Mouse (Mus musculus) midbrain, embryonic 12.5 days (tissue): ENCODE measurements around the gene Gm2a. TPM values are rescaled to one million over a fixed set of nuclear protein-coding genes. Genes with fewer than 3 reads are reported as not detected.

Experiments
- ATAC-seq: fragments of 200-750 bp; cut with Nextera tagmentation; 2 replicates; pipeline ENCODE4 v1.8.0; 2017; ENCODE audit warnings: low read depth, moderate TSS enrichment, moderate library complexity; ENCODE audit not compliant: low FRiP score
- H3K27ac ChIP-seq: fragments of 300-500 bp; sonication (generic); replicated peaks from 2 replicates; pipeline ENCODE4 v1.5.1; 2016; ENCODE audit warnings: mild to moderate bottlenecking
- H3K27me3 ChIP-seq: fragments of 300-500 bp; sonication (generic); 2 replicates; pipeline ENCODE4 v1.6.1; 2016; ENCODE audit warnings: mild to moderate bottlenecking
- H3K36me3 ChIP-seq: fragments of 300-500 bp; sonication (generic); 2 replicates; pipeline ENCODE4 v1.6.1; 2016
- H3K4me1 ChIP-seq: fragments of 300-500 bp; sonication (generic); 2 replicates; pipeline ENCODE4 v1.6.1; 2016
- H3K4me2 ChIP-seq: fragments of 300-500 bp; sonication (generic); replicated peaks from 2 replicates; pipeline ENCODE4 v1.6.1; 2016; ENCODE audit warnings: mild to moderate bottlenecking, moderate library complexity
- H3K4me3 ChIP-seq: fragments of 300-500 bp; sonication (generic); 2 replicates; pipeline ENCODE4 v1.5.1; 2016; ENCODE audit warnings: mild to moderate bottlenecking
- H3K9ac ChIP-seq: fragments of 300-500 bp; sonication (generic); replicated peaks from 2 replicates; pipeline ENCODE4 v1.6.1; 2016; ENCODE audit warnings: mild to moderate bottlenecking, moderate library complexity
- H3K9me3 ChIP-seq: fragments of 300-500 bp; sonication (generic); 2 replicates; pipeline ENCODE4 v1.6.1; 2016; ENCODE audit warnings: mild to moderate bottlenecking
- WGBS: fragments of 180-500 bp; shearing (Covaris S2); methylation state at CpG from one replicate; pipeline ENCODE4 v1.1.7; 2016; 5-methylcytosine and 5-hydroxymethylcytosine counted together
- polyA plus RNA-seq: library from polyadenylated mRNA; unstranded; fragments of >200 nt; fragmentation: Nextera tagmentation; extraction: Ambion mirVana; gene quantifications from 2 replicates; pipeline ENCODE4 v1.2.1, GENCODE M21; 2016

Gene Gm2a
- polyA plus RNA-seq, 1 experiment from 2014 or later = 14.0 TPM

DNA sequence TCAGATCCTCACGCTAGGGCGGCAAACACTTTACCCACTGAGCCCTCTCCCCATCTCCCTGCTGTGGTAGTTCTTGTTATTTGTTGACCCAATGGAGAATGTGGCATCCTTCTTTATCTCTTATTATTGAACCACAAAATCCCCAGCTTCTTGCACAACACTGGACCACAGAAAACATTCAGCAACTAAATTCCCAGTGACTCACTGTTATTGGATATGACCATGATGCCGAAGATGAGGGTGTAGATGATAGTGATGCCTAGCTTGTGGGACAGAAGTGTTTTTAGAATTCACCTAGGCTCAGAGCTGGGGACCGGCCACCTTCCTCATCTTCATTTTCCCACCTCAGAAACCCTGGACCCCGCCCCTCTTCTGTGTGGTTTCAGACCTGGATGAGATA, 37.0 kb downstream of the Gm2a start:
- Histone ChIP-seq H3K4me3 (no peak overlapping the region), H3K9me3 (no peaks in the 10 kb centered on the region), H3K4me2 (no peak overlapping the region), H3K36me3 (no peaks in the 10 kb centered on the region), H3K27me3 (no peaks in the 10 kb centered on the region), H3K9ac (no peak overlapping the region), H3K27ac (no peak overlapping the region), H3K4me1 (no peaks in the 10 kb centered on the region)
- no peak for ATAC-seq
- WGBS = 90% methylated on average over 5 of the region's 5 CpGs

DNA sequence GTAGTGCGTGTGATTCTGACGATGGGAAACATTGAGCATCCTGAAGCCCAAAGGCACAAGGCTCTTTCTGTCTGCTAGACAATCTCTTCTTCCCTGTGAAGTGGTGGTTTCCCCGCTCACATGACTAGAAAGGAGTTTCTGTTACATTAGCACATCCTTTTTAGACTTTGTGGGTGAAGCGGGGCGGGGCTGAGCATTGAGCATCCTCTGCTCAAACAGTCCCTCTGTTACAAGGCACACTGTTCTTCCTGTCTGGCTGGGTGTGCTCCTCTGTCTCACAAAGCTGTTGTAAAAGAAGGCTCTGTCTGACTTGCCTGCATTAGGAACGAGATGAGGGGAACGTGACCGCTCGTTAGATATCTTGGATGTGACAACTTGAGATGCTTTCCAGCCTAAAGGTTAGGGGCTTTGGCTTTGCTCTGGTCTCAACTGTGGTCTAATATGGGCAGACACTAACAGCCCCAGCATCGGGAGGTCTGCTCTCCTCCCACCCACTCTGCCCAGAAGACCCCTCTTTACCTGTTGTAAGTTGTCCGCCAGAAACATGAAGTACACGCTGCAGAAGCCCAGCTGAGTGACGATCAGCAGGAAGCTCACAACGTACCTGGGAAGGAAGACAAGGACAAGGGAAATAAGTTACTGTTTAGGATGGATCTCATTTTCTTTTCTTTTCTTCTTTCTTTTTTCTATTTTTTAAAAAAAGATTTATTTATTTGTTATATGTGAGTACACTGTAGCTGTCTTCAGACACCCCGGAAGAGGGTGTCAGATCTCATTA, 39.0 kb downstream of the Gm2a start:
- Histone ChIP-seq H3K4me2 (no peak overlapping the region), H3K9ac (no peak overlapping the region), H3K9me3 (no peaks in the 10 kb centered on the region), H3K4me3 (no peak overlapping the region), H3K27me3 (no peaks in the 10 kb centered on the region), H3K27ac (no peak overlapping the region), H3K36me3 (no peaks in the 10 kb centered on the region), H3K4me1 (no peaks in the 10 kb centered on the region)
- no peak for ATAC-seq
- WGBS = 90% methylated on average over 15 of the region's 15 CpGs

DNA sequence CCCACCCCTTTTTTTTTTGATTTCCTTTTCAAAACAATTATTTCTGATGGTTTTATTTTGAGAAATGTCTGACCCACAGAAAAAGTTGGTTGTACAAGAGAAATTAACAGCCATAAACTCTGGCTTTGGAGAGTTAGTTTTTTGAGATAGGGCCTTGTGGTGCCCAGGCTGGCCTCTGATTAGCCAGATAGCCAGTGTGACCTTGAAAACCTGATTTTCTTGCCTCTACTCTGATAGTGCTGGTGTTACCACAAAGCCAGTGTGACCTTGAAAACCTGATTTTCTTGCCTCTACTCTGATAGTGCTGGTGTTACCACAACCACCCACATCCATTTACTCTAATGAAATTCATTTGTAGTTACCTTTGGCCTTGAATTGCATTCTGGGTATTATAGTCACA, 39.7 kb downstream of the Gm2a start:
- no peak overlapping the region for H3K9ac ChIP-seq
- no peaks in the 10 kb centered on the region for H3K36me3 ChIP-seq
- no peak for ATAC-seq
- no peak overlapping the region for H3K27ac ChIP-seq
- no peaks in the 10 kb centered on the region for H3K27me3 ChIP-seq
- no peak overlapping the region for H3K4me2 ChIP-seq
- H3K4me3 ChIP-seq = no peak overlapping the region
- no peaks in the 10 kb centered on the region for H3K4me1 ChIP-seq
- H3K9me3 ChIP-seq = no peaks in the 10 kb centered on the region

DNA sequence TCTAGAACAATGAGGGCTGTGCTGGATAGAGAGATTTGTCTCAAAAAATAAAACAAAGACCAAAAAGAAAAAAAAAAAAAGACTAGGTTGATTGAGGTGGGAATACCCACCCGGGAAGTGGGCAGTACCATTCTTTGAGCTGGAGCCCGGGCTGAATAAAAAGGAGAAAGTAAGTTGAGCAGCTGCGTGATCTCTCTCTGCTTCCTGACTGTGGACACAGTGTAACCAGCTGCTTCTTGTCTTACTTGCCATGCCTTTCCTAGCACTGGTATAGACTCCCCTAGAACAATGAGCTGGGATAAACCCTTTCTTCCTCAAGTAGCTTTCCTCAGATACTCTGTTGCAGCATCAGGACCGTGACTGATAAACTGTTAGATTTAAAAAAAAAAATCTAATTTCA, 43.6 kb downstream of the Gm2a start:
- no peak for ATAC-seq
- Histone ChIP-seq H3K4me3 (no peak overlapping the region), H3K9me3 (no peaks in the 10 kb centered on the region), H3K4me2 (no peak overlapping the region), H3K27ac (no peak overlapping the region), H3K4me1 (no peaks in the 10 kb centered on the region), H3K27me3 (no peaks in the 10 kb centered on the region), H3K36me3 (no peaks in the 10 kb centered on the region), H3K9ac (no peak overlapping the region)
- WGBS = 85% methylated on average over 4 of the region's 4 CpGs

DNA sequence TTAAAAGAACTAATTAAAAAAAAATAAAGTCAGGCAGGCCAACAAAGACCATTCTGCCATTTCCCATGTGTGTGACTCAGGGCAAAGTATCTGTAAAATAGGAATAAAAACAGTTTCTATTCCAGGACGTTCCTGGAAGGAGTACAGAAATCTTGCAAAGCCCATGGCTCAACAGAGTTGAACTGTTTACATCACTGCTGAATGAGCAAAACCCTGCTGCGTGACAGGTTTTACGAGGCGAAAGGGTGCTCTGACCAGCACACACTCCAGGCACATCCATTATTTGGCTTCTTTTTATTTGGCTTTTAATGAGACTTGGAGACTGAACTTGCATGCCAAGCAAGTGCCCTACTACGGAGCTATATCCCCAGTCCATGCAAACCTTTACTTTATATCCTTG, 46.1 kb downstream of the Gm2a start:
- no peak for ATAC-seq
- H3K27ac ChIP-seq = no peak overlapping the region
- no peaks in the 10 kb centered on the region for H3K9me3 ChIP-seq
- WGBS = 86% methylated on average over 5 of the region's 5 CpGs
- no peaks in the 10 kb centered on the region for H3K4me1 ChIP-seq
- no peaks in the 10 kb centered on the region for H3K36me3 ChIP-seq
- H3K4me3 ChIP-seq = no peak overlapping the region
- no peaks in the 10 kb centered on the region for H3K27me3 ChIP-seq
- no peak overlapping the region for H3K4me2 ChIP-seq
- H3K9ac ChIP-seq = no peak overlapping the region

DNA sequence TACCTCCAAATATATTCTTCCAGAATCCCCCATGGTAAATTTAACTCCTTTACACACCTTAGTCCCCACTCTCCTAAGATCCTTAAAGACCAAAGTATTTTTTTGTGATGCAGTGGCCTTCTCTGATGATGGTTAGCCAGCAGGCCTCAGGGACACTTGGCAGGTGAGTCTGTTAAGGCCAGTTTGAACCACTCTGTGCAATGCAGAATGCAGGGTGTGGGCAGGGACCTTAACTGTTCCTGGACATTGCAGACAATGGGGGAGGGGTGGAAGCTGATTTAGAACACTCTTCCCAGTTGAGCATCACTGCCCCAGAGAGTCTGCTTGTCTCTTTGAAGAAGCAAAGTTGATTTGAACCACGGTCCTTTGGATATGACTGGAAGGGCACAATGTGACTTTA, 48.9 kb downstream of the Gm2a start:
- 36% methylated on average over 1 of the region's 1 CpGs for WGBS
- H3K4me1 ChIP-seq = no peaks in the 10 kb centered on the region
- H3K9me3 ChIP-seq = no peaks in the 10 kb centered on the region
- no peak overlapping the region for H3K27ac ChIP-seq
- H3K36me3 ChIP-seq = no peaks in the 10 kb centered on the region
- no peak overlapping the region for H3K9ac ChIP-seq
- H3K27me3 ChIP-seq = no peaks in the 10 kb centered on the region
- H3K4me3 ChIP-seq = no peak overlapping the region
- no peak overlapping the region for H3K4me2 ChIP-seq
- ATAC-seq = no peak

DNA sequence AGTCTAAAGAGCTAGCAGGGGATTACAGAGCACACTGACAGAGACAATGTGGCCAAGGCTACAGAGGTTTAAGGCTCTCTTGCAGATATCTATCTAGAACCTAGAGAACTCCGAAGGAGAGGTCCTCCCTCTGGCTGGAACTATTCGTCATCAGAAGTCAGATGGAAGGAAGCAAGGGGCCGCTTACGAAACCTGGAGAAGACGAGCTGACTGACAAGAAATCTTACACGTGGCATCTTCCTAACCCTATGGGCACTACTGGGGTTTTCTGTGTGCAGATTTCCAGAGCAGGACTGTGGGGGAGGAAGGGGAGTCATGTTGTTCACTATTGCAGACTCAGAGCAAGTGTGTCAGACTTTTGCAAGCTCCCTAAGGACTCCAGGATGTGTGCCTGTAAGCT, 49.5 kb downstream of the Gm2a start:
- 49% methylated on average over 6 of the region's 6 CpGs for WGBS
- no peaks in the 10 kb centered on the region for H3K27me3 ChIP-seq
- no peak overlapping the region for H3K9ac ChIP-seq
- H3K27ac ChIP-seq = no peak overlapping the region
- no peak for ATAC-seq
- H3K9me3 ChIP-seq = no peaks in the 10 kb centered on the region
- H3K4me3 ChIP-seq = no peak overlapping the region
- H3K4me2 ChIP-seq = no peak overlapping the region
- no peaks in the 10 kb centered on the region for H3K36me3 ChIP-seq
- H3K4me1 ChIP-seq = no peaks in the 10 kb centered on the region

DNA sequence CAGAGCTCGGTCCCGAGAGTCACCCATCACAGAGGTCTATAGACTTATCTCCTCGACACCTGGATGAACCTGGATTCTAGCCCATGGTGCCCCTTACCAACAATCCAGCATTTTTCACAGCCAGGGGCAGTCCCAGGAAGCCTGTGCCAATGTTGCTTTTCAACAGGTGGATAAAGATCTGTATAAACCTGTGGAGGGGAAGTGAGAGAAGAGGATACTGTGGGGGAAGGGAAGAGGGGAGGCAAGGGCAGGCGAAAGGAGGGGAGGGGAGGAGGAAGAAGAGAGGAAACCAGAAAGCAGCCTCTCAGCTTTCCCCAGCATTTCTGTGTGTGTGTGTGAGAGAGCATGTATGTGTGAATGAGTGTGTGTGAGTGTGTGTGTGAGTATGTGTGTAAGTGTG, 50.5 kb downstream of the Gm2a start:
- no peak overlapping the region for H3K4me3 ChIP-seq
- H3K9ac ChIP-seq = no peak overlapping the region
- no peaks in the 10 kb centered on the region for H3K27me3 ChIP-seq
- no peaks in the 10 kb centered on the region for H3K9me3 ChIP-seq
- no peak overlapping the region for H3K27ac ChIP-seq
- ATAC-seq = no peak
- no peaks in the 10 kb centered on the region for H3K36me3 ChIP-seq
- 83% methylated on average over 4 of the region's 4 CpGs for WGBS
- no peak overlapping the region for H3K4me2 ChIP-seq
- no peaks in the 10 kb centered on the region for H3K4me1 ChIP-seq

DNA sequence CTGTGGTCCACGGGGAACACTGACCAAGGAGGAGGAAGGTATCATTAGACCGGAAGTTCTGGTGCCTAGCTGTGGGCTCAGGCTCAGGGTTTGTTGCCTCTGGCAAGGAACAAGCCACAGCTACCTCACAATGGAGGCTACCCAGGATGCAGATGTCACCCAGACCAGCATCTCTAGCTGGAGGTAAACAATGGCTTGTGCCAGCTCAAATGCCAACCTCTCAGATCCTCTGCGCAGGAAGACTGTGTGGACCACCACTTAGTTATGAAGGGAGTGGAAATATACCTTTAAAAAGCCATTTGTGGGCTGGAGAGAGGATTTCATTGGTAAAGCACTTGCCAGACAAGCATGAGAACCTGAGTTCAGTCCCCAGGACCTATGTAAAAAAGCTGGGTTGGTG, 53.7 kb downstream of the Gm2a start, which contains the start of gene Slc36a3:
Gene Slc36a3 (minus strand): TSS at position 101 of the 400 bp plus-strand sequence.
- no peak within 1 kb of the TSS for H3K4me3 ChIP-seq
- no peak for ATAC-seq
- no peak within 1 kb of the TSS for H3K4me2 ChIP-seq
- no peaks in the 10 kb centered on the region for H3K36me3 ChIP-seq
- H3K27me3 ChIP-seq = no peaks in the 10 kb centered on the region
- H3K27ac ChIP-seq = no peak within 1 kb of the TSS
- H3K4me1 ChIP-seq = no peaks in the 10 kb centered on the region
- WGBS = 80% methylated on average over 3 of the region's 3 CpGs
- H3K9ac ChIP-seq = no peak within 1 kb of the TSS
- H3K9me3 ChIP-seq = no peaks in the 10 kb centered on the region

DNA sequence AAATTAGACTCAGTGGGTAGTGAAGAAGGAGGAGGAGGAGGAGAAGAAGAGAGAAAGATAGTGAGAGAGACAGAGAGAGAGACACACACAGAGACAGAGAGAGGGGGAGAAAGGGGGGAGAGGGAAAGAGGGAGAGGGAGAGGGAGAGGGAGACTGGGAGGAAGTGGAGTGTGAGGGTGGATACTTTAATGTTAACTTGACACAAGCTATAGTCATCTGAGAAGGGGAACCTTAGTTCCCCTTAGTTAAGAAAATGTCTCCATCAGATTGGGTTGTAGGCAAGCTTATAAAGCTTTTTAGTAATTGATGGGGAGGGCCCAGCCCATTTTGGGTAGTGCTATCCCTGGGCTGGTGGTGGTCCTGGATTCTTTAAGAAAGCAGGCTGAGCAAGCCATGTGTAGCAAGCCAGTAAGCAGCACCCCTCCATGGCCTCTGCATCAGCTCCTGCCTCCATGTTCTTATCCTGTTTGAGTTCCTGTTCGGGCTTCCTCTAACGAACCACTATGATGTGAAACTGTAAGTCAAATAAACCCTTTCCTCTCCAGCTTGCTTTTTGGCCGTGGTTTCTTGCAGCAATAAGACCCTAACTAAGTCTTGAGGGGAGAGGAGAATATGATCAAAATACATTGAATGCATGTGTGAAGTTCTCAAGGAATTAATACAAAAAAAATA, 56.6 kb downstream of the Gm2a start:
- Histone ChIP-seq H3K4me3 (no peak overlapping the region), H3K9ac (no peak overlapping the region), H3K4me1 (no peaks in the 10 kb centered on the region), H3K4me2 (no peak overlapping the region), H3K9me3 (no peaks in the 10 kb centered on the region), H3K27me3 (no peaks in the 10 kb centered on the region), H3K27ac (no peak overlapping the region), H3K36me3 (no peaks in the 10 kb centered on the region)
- ATAC-seq = no peak
- WGBS = 73% methylated on average over 3 of the region's 3 CpGs

DNA sequence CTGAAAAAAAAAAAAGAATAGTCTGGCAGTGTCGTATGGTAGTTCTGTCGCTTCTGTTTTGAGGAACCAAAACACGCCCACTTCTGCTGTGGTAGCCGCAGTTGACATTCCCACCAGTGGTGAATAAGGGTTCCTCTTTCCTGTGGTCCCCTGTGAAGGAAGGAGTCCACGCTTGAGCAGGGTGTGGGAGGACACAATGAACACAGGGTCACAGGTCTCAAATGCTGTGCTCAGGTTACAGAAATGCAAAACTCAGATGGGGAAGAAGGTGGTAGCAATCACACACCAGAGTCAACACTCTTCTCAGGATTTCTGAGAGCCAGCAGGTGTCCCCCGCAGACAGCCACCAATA, 57.1 kb downstream of the Gm2a start:
- H3K9me3 ChIP-seq = no peaks in the 10 kb centered on the region
- 84% methylated on average over 6 of the region's 6 CpGs for WGBS

DNA sequence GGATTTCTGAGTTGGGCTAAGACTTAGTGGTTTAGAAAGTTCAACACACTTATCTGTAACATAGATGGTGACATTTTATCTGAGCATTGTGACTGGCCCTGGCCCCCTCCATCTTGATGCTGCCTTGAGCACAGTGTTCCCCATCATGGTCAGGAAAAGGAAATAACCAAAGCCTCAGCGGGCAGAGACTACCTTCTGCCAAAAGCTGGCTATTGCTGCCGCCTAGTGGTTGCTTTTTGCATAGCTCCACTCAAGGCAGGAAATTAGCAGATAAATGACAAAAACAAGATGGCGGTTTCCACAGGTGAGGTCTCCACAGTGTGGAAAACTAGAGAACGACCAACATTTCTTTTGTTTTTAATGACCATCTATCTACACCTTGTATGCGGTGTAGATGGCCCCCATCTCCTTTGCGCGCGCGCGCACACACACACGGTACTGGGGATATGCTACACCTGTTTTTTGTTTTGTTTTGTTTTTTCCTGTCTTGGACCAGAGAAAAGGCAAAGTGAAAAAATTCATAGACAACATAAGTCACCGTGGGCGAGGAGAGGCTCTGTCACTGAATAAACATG, 61.0 kb downstream of the Gm2a start:
- ATAC-seq = no peak
- H3K36me3 ChIP-seq = no peaks in the 10 kb centered on the region
- H3K4me2 ChIP-seq = no peak overlapping the region
- no peaks in the 10 kb centered on the region for H3K9me3 ChIP-seq
- 53% methylated on average over 13 of the region's 13 CpGs for WGBS
- H3K4me3 ChIP-seq = no peak overlapping the region
- H3K9ac ChIP-seq = no peak overlapping the region
- no peaks in the 10 kb centered on the region for H3K27me3 ChIP-seq
- no peak overlapping the region for H3K27ac ChIP-seq
- H3K4me1 ChIP-seq = no peaks in the 10 kb centered on the region

More for the DNA sequence above, 57.1 kb downstream of the Gm2a start:
- H3K4me1 ChIP-seq = no peaks in the 10 kb centered on the region
- H3K27ac ChIP-seq = no peak overlapping the region
- H3K4me3 ChIP-seq = no peak overlapping the region
- H3K4me2 ChIP-seq = no peak overlapping the region
- no peak overlapping the region for H3K9ac ChIP-seq
- no peaks in the 10 kb centered on the region for H3K36me3 ChIP-seq
- no peaks in the 10 kb centered on the region for H3K27me3 ChIP-seq
- ATAC-seq = no peak
